Mouse (Mus musculus): ENCODE measurements around the gene Brd4. TPM values are rescaled to one million over a fixed set of nuclear protein-coding genes. Genes with fewer than 3 reads are reported as not detected.

Gene Brd4
- total and polyA plus RNA-seq, 3 experiments: 12.3 to 91.4 TPM; not detected in 1

DNA sequence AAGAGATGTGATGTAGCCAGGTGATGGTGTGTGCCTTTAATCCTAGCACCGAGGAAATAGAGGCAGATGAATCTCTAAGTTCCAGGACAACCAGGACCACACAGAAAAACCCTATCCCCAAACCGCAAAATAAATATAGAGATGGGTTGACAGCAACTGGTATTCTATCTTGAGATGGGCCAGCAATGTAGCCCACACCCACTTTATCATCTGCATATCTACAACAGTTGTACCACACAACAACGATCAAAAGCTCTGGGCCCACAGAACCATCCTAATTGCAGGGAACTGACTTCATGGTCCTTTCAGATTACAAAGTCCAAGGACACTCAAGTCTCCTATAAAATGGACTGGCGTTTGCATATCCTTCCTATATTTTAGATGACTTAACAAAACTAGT is 23.4 kb upstream of the Brd4 start:
- Histone ChIP-seq H3K4me1 (ENCODE audit: control insufficient read depth in 1 of 2, insufficient read depth in 2 of 2, low read length in 2 of 2) (peaks cover 2 to 6% of the 10 kb centered on the region in 2 experiments; a peak in 3 of 4 replicates), H3K79me2 (ENCODE audit: control insufficient read depth, insufficient read depth, low read length, poor library complexity) (no peaks in the 10 kb centered on the region; the same call in 1 of the 2 replicates), H3K27me3 (ENCODE audit: control insufficient read depth in 1 of 2, insufficient read depth in 2 of 2, low read length in 2 of 2) (no peaks in the 10 kb centered on the region), H3K9ac (ENCODE audit: control insufficient read depth, low read depth, low read length, poor library complexity, severe bottlenecking) (no peak overlapping the region), H3K9me3 (replicated peaks; ENCODE audit: insufficient read depth, low read length) (no peaks in the 10 kb centered on the region), H3K4me3 (ENCODE audit: control insufficient read depth in 1 of 2, insufficient read depth in 1 of 2, low read depth in 2 of 2, low read length in 2 of 2) (no peak overlapping the region), H3K36me3 (ENCODE audit: control insufficient read depth in 1 of 2, insufficient read depth in 2 of 2, low read length in 2 of 2) (peaks cover 28 to 36% of the 10 kb centered on the region in 2 experiments), H3K27ac (ENCODE audit: control insufficient read depth, low read depth, low read length) (no peak overlapping the region; the same call in 1 of the 2 replicates)
- DNase-seq (ENCODE audit: low read depth, low spot score): no peak
- TF ChIP-seq GATA1 (IDR thresholded peaks at IDR 0.05; ENCODE audit: low read depth, low read length): peak; percentile 31; the same call in 1 of the 2 replicates
- TF ChIP-seq MYB (IDR thresholded peaks at IDR 0.05; ENCODE audit: low read depth, low read length): peak; percentile 48; the same call in 1 of the 2 replicates
- peak in 1 of 2 experiments; percentile 67; a peak in 2 of 4 replicates for TF ChIP-seq EP300 (IDR thresholded peaks at IDR 0.05; ENCODE audit: low read depth in 1 of 2, low read length in 2 of 2)
- no peak for TF ChIP-seq ZC3H11A (IDR thresholded peaks at IDR 0.05; ENCODE audit: low read depth, low read length)

DNA sequence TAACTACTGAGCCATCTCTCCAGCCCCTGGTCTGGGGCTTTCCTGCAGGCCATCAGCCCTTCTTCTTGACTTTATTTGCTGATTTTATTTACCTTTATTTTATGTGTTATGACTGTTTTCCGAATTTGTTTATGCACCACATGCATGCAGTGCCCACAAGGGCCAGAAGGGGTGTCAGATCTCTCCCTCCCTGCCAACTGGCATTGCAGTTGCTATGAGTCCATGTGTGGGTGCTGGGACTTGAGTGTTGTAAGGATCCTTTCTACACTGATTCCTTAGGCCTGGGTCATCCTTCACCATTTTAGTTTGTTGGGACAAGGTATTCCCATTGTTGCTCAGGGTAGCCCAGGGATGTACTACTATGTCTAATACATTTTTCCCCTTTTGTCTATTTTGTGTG is 13.6 kb upstream of the Brd4 start:
- Histone ChIP-seq H3K4me3 (ENCODE audit: control insufficient read depth in 1 of 2, insufficient read depth in 1 of 2, low read depth in 2 of 2, low read length in 2 of 2) (no peak overlapping the region), H3K9ac (ENCODE audit: control insufficient read depth, low read depth, low read length, poor library complexity, severe bottlenecking) (no peak overlapping the region), H3K27me3 (ENCODE audit: control insufficient read depth in 1 of 2, insufficient read depth in 2 of 2, low read length in 2 of 2) (no peaks in the 10 kb centered on the region), H3K36me3 (ENCODE audit: control insufficient read depth in 1 of 2, insufficient read depth in 2 of 2, low read length in 2 of 2) (no peaks in the 10 kb centered on the region), H3K4me1 (ENCODE audit: control insufficient read depth in 1 of 2, insufficient read depth in 2 of 2, low read length in 2 of 2) (no peaks in the 10 kb centered on the region), H3K79me2 (ENCODE audit: control insufficient read depth, insufficient read depth, low read length, poor library complexity) (no peaks in the 10 kb centered on the region), H3K27ac (ENCODE audit: control insufficient read depth, low read depth, low read length) (no peak overlapping the region), H3K9me3 (replicated peaks; ENCODE audit: insufficient read depth, low read length) (no peaks in the 10 kb centered on the region)
- no peak for DNase-seq (ENCODE audit: low read depth, low spot score)
- TF ChIP-seq CTCF (IDR thresholded peaks at IDR 0.05 in 2 of 3, conservative IDR thresholded peaks at IDR 0.05 in 1 of 3; ENCODE audit: control insufficient read depth in 1 of 3, insufficient read depth in 1 of 3, low read depth in 2 of 3, low read length in 3 of 3, poor library complexity in 1 of 3, severe bottlenecking in 1 of 3) (peak; percentile 8 to 26 (median 26); a peak in 3 of 6 replicates), GATA1 (IDR thresholded peaks at IDR 0.05; ENCODE audit: low read depth, low read length) (no peak)

DNA sequence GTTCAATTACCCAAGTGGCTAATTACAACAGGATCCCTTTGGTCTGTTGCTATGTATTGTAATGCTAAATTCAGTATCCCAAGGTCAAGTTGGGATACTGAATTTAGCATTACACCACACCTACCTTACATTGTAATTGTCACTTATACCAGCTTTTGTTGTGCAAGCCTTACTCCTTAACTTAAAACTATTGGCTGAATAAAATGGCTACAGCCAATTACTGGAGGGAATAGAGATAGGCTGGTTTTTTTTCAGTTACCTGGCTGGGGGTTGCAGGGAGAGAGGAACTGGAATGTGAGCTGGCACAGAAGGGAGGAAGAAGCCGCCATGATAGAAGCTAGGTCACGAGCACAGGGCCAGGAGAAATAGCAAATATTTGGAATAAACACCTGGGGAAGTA is 11.4 kb upstream of the Brd4 start:
- Histone ChIP-seq H3K9me3 (replicated peaks; ENCODE audit: insufficient read depth, low read length) (no peaks in the 10 kb centered on the region), H3K27ac (ENCODE audit: control insufficient read depth, low read depth, low read length) (no peak overlapping the region), H3K27me3 (ENCODE audit: control insufficient read depth in 1 of 2, insufficient read depth in 2 of 2, low read length in 2 of 2) (no peaks in the 10 kb centered on the region), H3K79me2 (ENCODE audit: control insufficient read depth, insufficient read depth, low read length, poor library complexity) (no peaks in the 10 kb centered on the region), H3K4me1 (ENCODE audit: control insufficient read depth in 1 of 2, insufficient read depth in 2 of 2, low read length in 2 of 2) (no peaks in the 10 kb centered on the region), H3K4me3 (ENCODE audit: control insufficient read depth in 1 of 2, insufficient read depth in 1 of 2, low read depth in 2 of 2, low read length in 2 of 2) (no peak overlapping the region), H3K36me3 (ENCODE audit: control insufficient read depth in 1 of 2, insufficient read depth in 2 of 2, low read length in 2 of 2) (no peaks in the 10 kb centered on the region), H3K9ac (ENCODE audit: control insufficient read depth, low read depth, low read length, poor library complexity, severe bottlenecking) (no peak overlapping the region)
- DNase-seq (ENCODE audit: low read depth, low spot score): no peak
- TF ChIP-seq E2F4 (IDR thresholded peaks at IDR 0.05; ENCODE audit: borderline replicate concordance, low read depth, low read length) (no peak), USF2 (IDR thresholded peaks at IDR 0.05; ENCODE audit: borderline replicate concordance in 1 of 2, insufficient read depth in 1 of 2, low read depth in 1 of 2, low read length in 2 of 2) (no peak), MXI1 (IDR thresholded peaks at IDR 0.05; ENCODE audit: low read depth, low read length) (no peak), TCF12 (IDR thresholded peaks at IDR 0.05; ENCODE audit: low read depth, low read length) (no peak), SMC3 (IDR thresholded peaks at IDR 0.05; ENCODE audit: low read depth, low read length) (no peak), EP300 (IDR thresholded peaks at IDR 0.05; ENCODE audit: low read depth in 1 of 2, low read length in 2 of 2) (no peak), MYB (IDR thresholded peaks at IDR 0.05; ENCODE audit: low read depth, low read length) (no peak), HCFC1 (IDR thresholded peaks at IDR 0.05; ENCODE audit: low read depth, low read length) (no peak), BHLHE40 (IDR thresholded peaks at IDR 0.05; ENCODE audit: borderline replicate concordance, low read depth, low read length) (no peak), POLR2A (IDR thresholded peaks at IDR 0.05; ENCODE audit: control insufficient read depth in 1 of 2, insufficient read depth in 1 of 2, low read depth in 1 of 2, low read length in 2 of 2, poor library complexity in 1 of 2) (no peak), ELF1 (IDR thresholded peaks at IDR 0.05; ENCODE audit: low read depth, low read length) (no peak), KAT2A (conservative IDR thresholded peaks at IDR 0.05; ENCODE audit: low read depth, low read length) (no peak), ZKSCAN1 (IDR thresholded peaks at IDR 0.05; ENCODE audit: low read depth, low read length) (no peak), GABPA (IDR thresholded peaks at IDR 0.05; ENCODE audit: low read depth, low read length) (no peak), NRF1 (IDR thresholded peaks at IDR 0.05; ENCODE audit: insufficient read depth, low read depth, low read length, poor library complexity, severe bottlenecking) (no peak)

Measured in MEL (cell line).